Mouse (Mus musculus): ENCODE data around the gene Tab1. TPM values are rescaled to one million over a fixed set of nuclear protein-coding genes. Genes with fewer than 3 reads are reported as not detected.

Gene Tab1
- polyA plus RNA-seq, 1 experiment from 2014 or later: 12.2 TPM

GRCm38 (mm10) chr15:80159286-80159901 is 26.5 kb downstream of the Tab1 start:
- ATAC-seq (ENCODE audit: low read depth): peak; percentile 85
- 68% methylated on average over 8 of the region's 8 CpGs for WGBS (ENCODE audit: insufficient replicate concordance)

DNA sequence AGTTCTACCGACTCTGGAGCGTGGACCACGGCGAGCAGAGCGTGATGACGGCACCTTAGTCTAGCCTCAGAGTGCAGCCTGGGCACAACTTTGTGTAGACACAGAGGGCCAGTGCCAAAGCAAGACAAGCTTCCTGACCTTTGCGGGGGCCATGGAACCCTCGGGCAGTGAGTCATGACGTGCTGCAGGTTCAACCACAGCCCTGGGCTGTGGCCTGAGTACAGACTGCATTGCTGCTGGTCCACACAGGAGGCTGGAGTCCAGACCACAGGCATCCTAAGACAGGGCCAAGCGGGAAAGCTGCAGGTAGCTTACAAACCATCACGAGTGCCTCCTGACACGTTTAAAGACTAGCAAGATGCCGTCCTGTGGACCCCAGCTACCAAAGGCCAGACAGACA is 27.3 kb downstream of the Tab1 start:
- H3K4me1 ChIP-seq (ENCODE audit: control insufficient read depth, low read depth, low read length): no peaks in the 10 kb centered on the region; the same call in 1 of the 2 replicates
- no peak overlapping the region for H3K4me3 ChIP-seq (ENCODE audit: low read depth, low read length)
- H3K9me3 ChIP-seq (replicated peaks; ENCODE audit: control insufficient read depth, low read length): no peaks in the 10 kb centered on the region
- no peak overlapping the region for H3K27ac ChIP-seq (ENCODE audit: low read length)
- H3K9ac ChIP-seq (ENCODE audit: low read depth, low read length): no peak overlapping the region
- ATAC-seq (ENCODE audit: low read depth): no peak
- H3K36me3 ChIP-seq (ENCODE audit: control insufficient read depth, insufficient read depth): peaks cover 23% of the 10 kb centered on the region
- H3K4me2 ChIP-seq (ENCODE audit: low read depth, low read length): no peak overlapping the region
- H3K27me3 ChIP-seq (ENCODE audit: control insufficient read depth, insufficient read depth, low read depth, low read length): no peaks in the 10 kb centered on the region
- WGBS (ENCODE audit: insufficient replicate concordance): 76% methylated on average over 13 of the region's 13 CpGs

More at GRCm38 (mm10) chr15:80159286-80159901, 26.5 kb downstream of the Tab1 start:
- H3K36me3 ChIP-seq (ENCODE audit: control insufficient read depth, insufficient read depth): peaks cover 24% of the 10 kb centered on the region
- H3K4me3 ChIP-seq (ENCODE audit: low read depth, low read length): no peak overlapping the region
- H3K27me3 ChIP-seq (ENCODE audit: control insufficient read depth, insufficient read depth, low read depth, low read length): no peaks in the 10 kb centered on the region
- peak overlapping the region; percentile 49 for H3K27ac ChIP-seq (ENCODE audit: low read length)
- no peak overlapping the region for H3K4me2 ChIP-seq (ENCODE audit: low read depth, low read length)
- no peak overlapping the region for H3K9ac ChIP-seq (ENCODE audit: low read depth, low read length)
- H3K9me3 ChIP-seq (replicated peaks; ENCODE audit: control insufficient read depth, low read length): no peaks in the 10 kb centered on the region
- no peaks in the 10 kb centered on the region; the same call in 1 of the 2 replicates for H3K4me1 ChIP-seq (ENCODE audit: control insufficient read depth, low read depth, low read length)

- Histone ChIP-seq H3K4me3 (ENCODE audit: low read depth, low read length) (no peak overlapping the region), H3K9ac (ENCODE audit: low read depth, low read length) (no peak overlapping the region), H3K27me3 (ENCODE audit: control insufficient read depth, insufficient read depth, low read depth, low read length) (no peaks in the 10 kb centered on the region), H3K27ac (ENCODE audit: low read length) (no peak overlapping the region), H3K4me2 (ENCODE audit: low read depth, low read length) (no peak overlapping the region), H3K4me1 (ENCODE audit: control insufficient read depth, low read depth, low read length) (no peaks in the 10 kb centered on the region; the same call in 1 of the 2 replicates), H3K9me3 (replicated peaks; ENCODE audit: control insufficient read depth, low read length) (no peaks in the 10 kb centered on the region), H3K36me3 (ENCODE audit: control insufficient read depth, insufficient read depth) (peaks cover 21% of the 10 kb centered on the region)
- 90% methylated on average over 4 of the region's 4 CpGs for WGBS (ENCODE audit: insufficient replicate concordance)
- ATAC-seq (ENCODE audit: low read depth): no peak
These were observed 27.8 kb downstream of the Tab1 start for GRCm38 (mm10) chr15:80160726-80161125.

GRCm38 (mm10) chr15:80161199-80161598 is 28.3 kb downstream of the Tab1 start:
- no peaks in the 10 kb centered on the region for H3K9me3 ChIP-seq (replicated peaks; ENCODE audit: control insufficient read depth, low read length)
- H3K27ac ChIP-seq (ENCODE audit: low read length): no peak overlapping the region
- H3K4me1 ChIP-seq (ENCODE audit: control insufficient read depth, low read depth, low read length): no peaks in the 10 kb centered on the region; the same call in 1 of the 2 replicates
- no peak for ATAC-seq (ENCODE audit: low read depth)
- H3K4me3 ChIP-seq (ENCODE audit: low read depth, low read length): no peak overlapping the region
- H3K36me3 ChIP-seq (ENCODE audit: control insufficient read depth, insufficient read depth): peaks cover 19% of the 10 kb centered on the region
- H3K9ac ChIP-seq (ENCODE audit: low read depth, low read length): no peak overlapping the region
- no peaks in the 10 kb centered on the region for H3K27me3 ChIP-seq (ENCODE audit: control insufficient read depth, insufficient read depth, low read depth, low read length)
- no peak overlapping the region for H3K4me2 ChIP-seq (ENCODE audit: low read depth, low read length)
- 81% methylated on average over 3 of the region's 3 CpGs for WGBS (ENCODE audit: insufficient replicate concordance)

DNA sequence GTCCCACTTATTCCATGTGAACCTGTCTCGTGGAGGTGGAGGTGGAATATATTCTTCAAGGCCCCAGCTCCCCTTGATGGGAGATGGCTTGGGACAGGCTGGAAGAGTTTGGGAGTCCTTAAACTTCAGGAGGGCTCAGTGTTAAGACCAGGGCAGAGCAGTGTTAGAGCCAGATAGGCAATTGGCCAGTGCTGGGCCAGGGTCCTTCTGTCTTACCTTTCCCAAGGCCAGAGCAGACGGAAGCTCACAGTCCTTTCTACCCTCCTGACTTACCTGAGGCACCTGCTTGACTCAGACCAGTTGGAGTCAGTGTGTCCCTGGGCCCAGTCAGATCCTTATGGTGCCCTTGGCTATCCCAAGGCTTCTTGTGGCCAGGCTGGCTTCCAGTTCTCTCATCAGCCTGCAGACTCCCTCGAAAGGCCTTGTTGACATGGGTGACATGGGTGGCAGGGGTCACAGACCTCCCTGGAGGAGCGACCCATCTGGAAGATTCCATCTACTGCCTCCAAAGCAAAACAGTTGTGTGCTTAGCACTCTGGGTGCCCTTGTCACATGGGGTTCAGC is 29.6 kb downstream of the Tab1 start:
- 72% methylated on average over 4 of the region's 4 CpGs for WGBS (ENCODE audit: insufficient replicate concordance)
- Histone ChIP-seq H3K36me3 (ENCODE audit: control insufficient read depth, insufficient read depth) (peaks cover 18% of the 10 kb centered on the region), H3K9me3 (replicated peaks; ENCODE audit: control insufficient read depth, low read length) (no peaks in the 10 kb centered on the region), H3K27me3 (ENCODE audit: control insufficient read depth, insufficient read depth, low read depth, low read length) (no peaks in the 10 kb centered on the region), H3K4me3 (ENCODE audit: low read depth, low read length) (no peak overlapping the region), H3K9ac (ENCODE audit: low read depth, low read length) (no peak overlapping the region), H3K4me2 (ENCODE audit: low read depth, low read length) (no peak overlapping the region), H3K27ac (ENCODE audit: low read length) (no peak overlapping the region), H3K4me1 (ENCODE audit: control insufficient read depth, low read depth, low read length) (no peaks in the 10 kb centered on the region; the same call in 1 of the 2 replicates)
- ATAC-seq (ENCODE audit: low read depth): no peak

GRCm38 (mm10) chr15:80163274-80163673 is 30.3 kb downstream of the Tab1 start:
- no peak overlapping the region for H3K9ac ChIP-seq (ENCODE audit: low read depth, low read length)
- H3K27ac ChIP-seq (ENCODE audit: low read length): no peak overlapping the region
- no peak for ATAC-seq (ENCODE audit: low read depth)
- no peak overlapping the region for H3K4me3 ChIP-seq (ENCODE audit: low read depth, low read length)
- H3K4me2 ChIP-seq (ENCODE audit: low read depth, low read length): no peak overlapping the region
- H3K27me3 ChIP-seq (ENCODE audit: control insufficient read depth, insufficient read depth, low read depth, low read length): no peaks in the 10 kb centered on the region
- peaks cover 11% of the 10 kb centered on the region for H3K36me3 ChIP-seq (ENCODE audit: control insufficient read depth, insufficient read depth)
- H3K9me3 ChIP-seq (replicated peaks; ENCODE audit: control insufficient read depth, low read length): no peaks in the 10 kb centered on the region
- WGBS (ENCODE audit: insufficient replicate concordance): 83% methylated on average over 11 of the region's 11 CpGs
- no peaks in the 10 kb centered on the region; the same call in 1 of the 2 replicates for H3K4me1 ChIP-seq (ENCODE audit: control insufficient read depth, low read depth, low read length)

DNA sequence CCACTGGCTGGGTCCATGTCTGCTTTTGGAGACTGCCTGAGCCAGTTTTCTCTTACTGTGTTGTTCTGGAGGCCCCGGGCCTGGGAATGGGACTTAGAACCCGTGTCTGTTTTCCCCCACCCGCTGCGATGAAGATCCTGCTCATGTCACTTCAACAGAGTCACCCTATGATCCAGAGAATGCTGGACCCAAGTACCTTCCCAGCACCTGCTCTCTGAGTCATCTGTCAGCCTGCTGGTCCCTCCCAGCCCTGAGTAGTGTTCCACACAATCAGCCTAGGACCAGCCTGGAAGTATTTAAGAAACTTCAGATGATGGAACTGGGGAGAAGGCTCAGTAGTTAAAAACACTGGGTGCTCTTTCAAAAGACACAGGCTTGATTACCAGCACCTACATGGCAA is 30.8 kb downstream of the Tab1 start:
- Histone ChIP-seq H3K9me3 (replicated peaks; ENCODE audit: control insufficient read depth, low read length) (no peaks in the 10 kb centered on the region), H3K4me1 (ENCODE audit: control insufficient read depth, low read depth, low read length) (no peaks in the 10 kb centered on the region; the same call in 1 of the 2 replicates), H3K4me3 (ENCODE audit: low read depth, low read length) (no peak overlapping the region), H3K9ac (ENCODE audit: low read depth, low read length) (no peak overlapping the region), H3K36me3 (ENCODE audit: control insufficient read depth, insufficient read depth) (peaks cover 11% of the 10 kb centered on the region), H3K27ac (ENCODE audit: low read length) (no peak overlapping the region), H3K4me2 (ENCODE audit: low read depth, low read length) (no peak overlapping the region), H3K27me3 (ENCODE audit: control insufficient read depth, insufficient read depth, low read depth, low read length) (no peaks in the 10 kb centered on the region)
- 78% methylated on average over 4 of the region's 4 CpGs for WGBS (ENCODE audit: insufficient replicate concordance)
- ATAC-seq (ENCODE audit: low read depth): no peak

DNA sequence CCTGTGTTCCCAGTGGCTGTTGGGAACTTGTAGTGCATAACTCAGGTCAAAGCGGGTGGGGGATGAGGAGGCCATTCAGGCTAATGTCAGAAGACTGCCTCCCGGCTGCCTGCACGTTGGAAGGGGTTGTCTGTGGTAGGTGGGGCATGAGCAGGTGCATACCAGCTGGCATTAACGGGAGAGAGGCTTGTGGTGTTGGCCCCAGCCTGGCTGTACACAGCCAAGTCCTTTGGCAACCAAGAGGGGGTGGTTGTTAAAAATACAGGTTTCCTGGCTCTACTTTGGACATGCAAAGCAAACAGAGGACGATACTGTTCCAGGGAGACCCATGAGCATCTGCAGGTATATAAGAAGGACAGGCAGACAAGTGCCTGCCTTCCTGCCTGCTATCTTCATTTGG is 32.5 kb downstream of the Tab1 start:
- Histone ChIP-seq H3K27me3 (ENCODE audit: control insufficient read depth, insufficient read depth, low read depth, low read length) (no peaks in the 10 kb centered on the region; the same call in 1 of the 2 replicates), H3K27ac (ENCODE audit: low read length) (no peak overlapping the region), H3K9me3 (replicated peaks; ENCODE audit: control insufficient read depth, low read length) (no peaks in the 10 kb centered on the region), H3K9ac (ENCODE audit: low read depth, low read length) (no peak overlapping the region), H3K4me2 (ENCODE audit: low read depth, low read length) (no peak overlapping the region), H3K4me3 (ENCODE audit: low read depth, low read length) (no peak overlapping the region), H3K4me1 (ENCODE audit: control insufficient read depth, low read depth, low read length) (no peaks in the 10 kb centered on the region), H3K36me3 (ENCODE audit: control insufficient read depth, insufficient read depth) (peaks cover 9% of the 10 kb centered on the region)
- no peak for ATAC-seq (ENCODE audit: low read depth)
- WGBS (ENCODE audit: insufficient replicate concordance): 43% methylated on average over 5 of the region's 5 CpGs

- no peaks in the 10 kb centered on the region for H3K9me3 ChIP-seq (replicated peaks; ENCODE audit: control insufficient read depth, low read length)
- H3K4me1 ChIP-seq (ENCODE audit: control insufficient read depth, low read depth, low read length): peaks cover 2% of the 10 kb centered on the region; the same call in 1 of the 2 replicates
- ATAC-seq (ENCODE audit: low read depth): no peak
- 85% methylated on average over 1 of the region's 1 CpGs for WGBS (ENCODE audit: insufficient replicate concordance)
- H3K27ac ChIP-seq (ENCODE audit: low read length): no peak overlapping the region
- no peak overlapping the region for H3K4me2 ChIP-seq (ENCODE audit: low read depth, low read length)
- no peak overlapping the region for H3K4me3 ChIP-seq (ENCODE audit: low read depth, low read length)
- peaks cover 35% of the 10 kb centered on the region for H3K27me3 ChIP-seq (ENCODE audit: control insufficient read depth, insufficient read depth, low read depth, low read length)
- H3K9ac ChIP-seq (ENCODE audit: low read depth, low read length): no peak overlapping the region
- no peaks in the 10 kb centered on the region for H3K36me3 ChIP-seq (ENCODE audit: control insufficient read depth, insufficient read depth)
These were observed 36.6 kb downstream of the Tab1 start for GRCm38 (mm10) chr15:80169484-80169883.

Measured in liver, embryonic 16.5 days (tissue).